Mouse (Mus musculus) cortical plate, adult 2 months (tissue): Measurements from ENCODE around the gene Dnase2b.

Experiments used
- CTCF ChIP-seq: fragments of 200-500 bp; IDR thresholded peaks from 2 replicates; pipeline ENCODE4 v1.5.1; 2011; ENCODE audit warnings: mild to moderate bottlenecking, control low read depth, low read length; ENCODE audit not compliant: insufficient read depth; ENCODE audit errors: extremely low read depth
- POLR2A ChIP-seq: fragments of 200-500 bp; IDR thresholded peaks from 2 replicates; pipeline ENCODE4 v1.6.1; 2011; ENCODE audit warnings: mild to moderate bottlenecking, low read length, control low read depth; ENCODE audit not compliant: insufficient read depth; ENCODE audit errors: extremely low read depth

- TF ChIP-seq CTCF = no peak
- TF ChIP-seq POLR2A = no peak
These were observed 34.0 kb upstream of the Dnase2b start for GRCm38 (mm10) chr3:146649311-146649894.
